Mouse (Mus musculus): ENCODE data around the gene Olfr347. TPM values are rescaled to one million over a fixed set of nuclear protein-coding genes. Genes with fewer than 3 reads are reported as not detected.

The Olfr347 gene
- total RNA-seq (2021): not detected
- long read RNA-seq, experiment 1: 0 reads
- long read RNA-seq, experiment 2: 0 reads

- no peak for DNase-seq (ENCODE audit: low spot score in 2 of 2)
- intact Hi-C loops (cut with DNase I): no loop called here
Observed at GRCm38 (mm10) chr2:36731602-36732001, at the start of gene Olfr347. Olfr347 (plus strand) TSS chr2:36731902.

- intact Hi-C loops (cut with DNase I): no loop called here
- DNase-seq (ENCODE audit: low spot score in 2 of 2): no peak
Observed at GRCm38 (mm10) chr2:36685488-36685887, 46.2 kb upstream of the Olfr347 start, which contains the start of gene Olfr346. Olfr346 (plus strand) TSS chr2:36685788.

- intact Hi-C loops (cut with DNase I): no loop called here
- no peak for DNase-seq (ENCODE audit: low spot score in 2 of 2)
Observed at GRCm38 (mm10) chr2:36736226-36736625, 4.5 kb downstream of the Olfr347 start.

- intact Hi-C loops (cut with DNase I): no loop called here
- DNase-seq (ENCODE audit: low spot score in 2 of 2): no peak
Observed at GRCm38 (mm10) chr2:36783976-36784375, 52.3 kb downstream of the Olfr347 start, which contains the start of gene Olfr348. Olfr348 (plus strand) TSS chr2:36784276.

Other genes with a start within 250 kb of the Olfr347 start
- gene Olfr341, start 249.4 kb upstream of the Olfr347 start, total RNA-seq (2021): not detected
- not detected for gene Olfr342, start 206.9 kb upstream of the Olfr347 start, total RNA-seq (2021)
- gene Olfr344, start 165.2 kb upstream of the Olfr347 start, total RNA-seq (2021): under 1 TPM in 1 of 2 experiments, not detected in 1; 0.04 TPM
- gene Olfr345, start 91.9 kb upstream of the Olfr347 start, total RNA-seq (2021): not detected
- not detected for gene Olfr346, start 46.1 kb upstream of the Olfr347 start, total RNA-seq (2021)
- not detected for gene Olfr348, start 52.4 kb downstream of the Olfr347 start, total RNA-seq (2021)
- gene Olfr50, start 58.6 kb downstream of the Olfr347 start, total RNA-seq (2021): not detected
- gene Olfr3, start 85.1 kb downstream of the Olfr347 start, total RNA-seq (2021): not detected
- not detected for gene Olfr350, start 114.4 kb downstream of the Olfr347 start, total RNA-seq (2021)
- gene Olfr351, start 130.8 kb downstream of the Olfr347 start, total RNA-seq (2021): not detected
- gene Olfr352, start 136.6 kb downstream of the Olfr347 start, total RNA-seq (2021): not detected
- gene Olfr353, start 161.0 kb downstream of the Olfr347 start, total RNA-seq (2021): not detected
- gene Olfr354, start 173.8 kb downstream of the Olfr347 start, total RNA-seq (2021): under 1 TPM in 1 of 2 experiments, not detected in 1; 0.04 TPM
- gene Olfr355, start 197.0 kb downstream of the Olfr347 start, total RNA-seq (2021): not detected
- gene Olfr356, start 205.2 kb downstream of the Olfr347 start, total RNA-seq (2021): not detected

Measured in left cerebral cortex, postnatal 14 days (tissue).